Mouse (Mus musculus) Muller cell, postnatal 12 days (primary cell): ENCODE data around the gene Rbm46.
A peak's percentile ranks its signal among the peaks of the same experiment; 100 is the strongest.

Source experiments
- DNase-seq: peaks from one replicate; pipeline ENCODE4 v3.0.0-alpha.2; 2015; ENCODE audit errors: inconsistent ontology term

The Rbm46 gene

DNA sequence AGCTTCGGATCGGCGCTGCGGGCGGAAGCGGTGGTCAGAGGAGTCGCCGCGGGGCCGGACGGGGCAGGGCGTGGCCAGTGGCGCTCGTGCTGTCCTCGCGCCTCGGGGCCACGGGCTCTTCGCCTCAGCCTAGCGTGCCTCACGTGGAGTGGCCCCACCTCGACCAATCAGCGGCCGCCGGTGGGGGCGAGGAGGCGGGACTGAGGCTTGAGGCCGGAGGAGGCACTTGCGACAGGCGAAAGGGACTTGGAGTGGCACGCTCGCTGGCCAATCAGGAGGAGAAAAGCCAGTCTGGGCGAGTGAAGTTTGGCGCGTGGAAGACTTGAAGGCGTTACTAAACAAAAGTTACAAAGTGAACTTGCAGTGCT, at the start of gene Rbm46:
Rbm46 (minus strand) TSS at position 112 of the 368 bp plus-strand sequence.
- DNase-seq, result peak; percentile 94

DNA sequence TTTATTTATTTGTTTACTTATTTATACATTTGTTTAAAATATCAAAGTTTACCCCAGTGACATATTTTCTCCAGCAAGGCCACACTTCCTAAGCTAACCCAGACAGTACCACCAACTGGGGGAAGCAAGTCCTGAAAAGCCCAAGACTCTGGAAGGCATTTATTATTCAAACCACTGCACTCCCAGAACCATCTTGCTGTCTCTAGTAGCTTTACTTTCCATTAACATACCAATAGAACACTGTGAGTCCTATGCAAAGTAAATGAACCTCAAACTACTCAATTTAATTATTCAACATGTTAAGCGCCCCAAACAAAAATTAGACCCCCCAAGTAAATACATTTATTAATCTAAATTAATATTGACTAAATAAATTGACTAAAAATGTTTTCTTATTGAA, 39.3 kb upstream of the Rbm46 start:
- DNase-seq, result no peak

DNA sequence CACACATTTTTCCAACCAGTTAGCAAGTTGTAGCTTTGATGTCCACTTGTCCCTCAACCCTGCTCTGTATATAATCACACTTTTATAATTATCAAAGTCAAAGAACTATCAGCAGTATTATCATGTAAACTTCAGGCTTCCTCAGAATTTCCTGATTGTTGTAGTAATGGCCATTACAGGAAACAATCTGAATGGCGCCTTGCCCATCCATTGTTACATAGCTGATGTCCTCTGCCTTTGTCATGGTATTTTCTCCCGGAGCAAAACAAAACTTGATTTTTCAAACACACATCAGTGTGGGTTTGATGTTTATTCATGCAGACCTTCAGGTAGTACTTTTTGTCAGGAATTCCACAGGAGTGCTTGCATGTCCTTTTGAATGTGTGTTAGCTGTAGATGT, 32.4 kb upstream of the Rbm46 start:
- no peak for DNase-seq

DNA sequence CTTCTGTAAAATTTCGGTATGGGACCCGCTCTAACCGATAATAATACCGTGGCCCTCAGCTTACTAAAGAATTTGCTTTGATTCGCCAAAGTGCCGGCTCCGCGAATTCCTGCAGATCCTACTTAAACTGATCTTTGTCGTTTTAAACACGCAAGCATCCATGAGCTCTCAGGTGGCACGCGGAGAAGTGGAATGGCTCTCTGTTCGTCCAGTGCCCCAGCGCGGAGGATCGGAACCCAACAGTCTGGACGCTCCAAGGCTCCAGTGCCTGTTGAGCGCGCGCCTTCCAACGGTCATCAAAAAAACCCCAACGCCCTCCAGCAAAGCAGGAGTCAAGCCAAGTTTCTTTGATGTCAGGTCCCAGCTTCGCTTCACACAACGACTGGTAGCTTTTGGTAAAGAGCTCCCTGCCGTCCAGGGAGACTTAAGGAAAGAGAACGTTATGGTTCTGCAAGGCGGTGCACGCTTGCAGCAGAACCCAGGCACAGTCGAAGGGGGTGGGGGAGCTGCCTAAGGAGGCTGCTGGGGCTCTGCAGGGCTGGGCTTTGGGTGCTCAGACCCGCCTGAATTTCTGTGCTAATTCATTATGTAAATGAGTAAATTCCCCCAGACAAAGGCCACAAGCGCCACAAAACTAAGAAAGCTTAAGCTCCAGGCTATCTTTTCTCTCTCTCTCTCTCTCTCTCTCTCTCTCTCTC, 28.1 kb upstream of the Rbm46 start:
- peak; percentile 11 for DNase-seq

DNA sequence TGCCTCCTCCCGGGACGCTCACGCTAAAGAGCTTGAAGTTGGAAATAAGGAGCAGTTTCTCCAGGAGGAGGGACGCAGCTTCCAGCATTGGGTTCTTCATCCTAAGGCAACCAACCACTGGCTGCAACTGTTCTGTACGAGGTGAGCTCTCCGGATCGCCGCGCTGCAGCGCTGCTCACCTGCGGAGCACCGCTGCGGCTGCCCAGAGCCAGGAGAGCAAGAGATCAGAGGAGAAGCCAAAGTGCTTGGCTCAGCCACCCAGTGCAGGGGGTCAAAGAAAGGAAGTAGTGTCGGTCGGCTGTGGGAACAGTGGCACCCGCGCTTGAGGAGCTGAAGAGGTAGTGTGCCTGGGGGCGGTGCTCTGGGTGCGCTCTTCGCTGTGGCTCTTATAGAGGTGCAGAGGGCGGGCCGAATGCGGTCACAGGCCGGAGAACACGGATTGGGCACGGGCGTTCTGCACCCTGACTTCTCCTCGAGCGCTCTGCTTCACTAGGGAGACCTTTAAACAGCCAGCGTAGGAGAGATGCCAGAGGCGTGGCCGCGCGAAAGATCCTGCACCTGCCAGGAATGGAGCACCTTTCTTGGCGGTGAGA, 27.4 kb upstream of the Rbm46 start, which contains the start of gene Lrat:
Lrat (minus strand) TSS at position 361 of the 593 bp plus-strand sequence.
- DNase-seq, result peak; percentile 42

DNA sequence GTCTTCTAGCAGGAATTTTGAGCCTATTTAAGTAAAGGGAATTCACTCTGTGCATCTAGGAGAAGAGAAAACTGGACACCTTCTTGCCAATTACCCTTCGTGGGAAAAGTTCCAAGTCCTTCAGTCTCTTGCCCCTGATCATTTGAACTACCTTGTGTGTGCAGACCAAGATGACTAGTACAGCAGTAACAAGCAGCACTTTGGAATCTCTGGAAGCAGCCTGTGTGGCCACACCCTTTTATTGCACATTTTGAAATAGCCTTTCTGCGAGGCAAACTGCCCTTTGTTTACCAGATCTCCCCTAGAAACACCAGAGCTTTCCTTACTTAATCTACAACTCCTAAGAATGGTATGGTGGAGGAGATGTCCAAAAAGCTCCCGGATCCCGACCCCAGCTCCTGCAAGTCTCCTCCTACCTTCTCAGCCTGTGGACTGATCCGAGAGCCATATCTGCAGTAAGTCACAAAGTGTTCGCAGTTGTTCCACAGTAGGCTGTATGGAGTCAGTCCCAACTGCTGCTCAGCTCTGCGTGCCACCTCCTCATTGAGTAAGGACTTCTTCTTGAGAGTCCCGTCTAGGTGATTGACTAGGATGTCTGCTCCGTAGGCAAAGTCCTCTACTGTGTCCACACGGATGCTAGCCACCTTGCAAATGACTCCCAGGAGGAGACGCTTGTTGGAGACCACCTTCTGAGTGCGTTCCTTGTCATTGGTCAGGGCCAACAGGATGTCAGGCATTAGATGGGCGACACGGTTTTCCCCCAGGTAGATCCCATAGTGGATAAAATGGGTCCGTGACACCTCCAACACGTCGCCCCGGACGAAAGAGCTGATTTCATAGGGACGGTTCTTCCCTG, 26.7 kb upstream of the Rbm46 start:
- DNase-seq, result no peak

DNA sequence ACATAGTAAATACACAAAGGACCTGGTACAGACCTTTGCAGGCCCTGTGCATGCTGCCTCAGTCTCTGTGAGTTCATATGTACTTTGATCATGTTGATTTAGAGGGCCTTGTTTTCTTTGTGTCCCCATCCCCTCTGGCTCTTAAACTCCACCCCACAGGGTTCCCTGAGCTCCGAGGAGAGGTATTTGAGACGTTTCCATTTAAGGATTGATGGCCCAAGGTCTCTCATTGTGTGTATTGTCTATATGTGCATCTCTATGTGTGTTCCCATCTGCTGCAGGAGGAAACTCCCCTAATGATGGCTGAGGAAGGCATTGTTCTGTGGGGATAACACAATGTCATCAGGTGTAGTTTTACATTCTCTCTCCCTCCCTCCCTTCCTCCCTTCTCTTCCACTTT, 12.6 kb upstream of the Rbm46 start:
- DNase-seq, result no peak

DNA sequence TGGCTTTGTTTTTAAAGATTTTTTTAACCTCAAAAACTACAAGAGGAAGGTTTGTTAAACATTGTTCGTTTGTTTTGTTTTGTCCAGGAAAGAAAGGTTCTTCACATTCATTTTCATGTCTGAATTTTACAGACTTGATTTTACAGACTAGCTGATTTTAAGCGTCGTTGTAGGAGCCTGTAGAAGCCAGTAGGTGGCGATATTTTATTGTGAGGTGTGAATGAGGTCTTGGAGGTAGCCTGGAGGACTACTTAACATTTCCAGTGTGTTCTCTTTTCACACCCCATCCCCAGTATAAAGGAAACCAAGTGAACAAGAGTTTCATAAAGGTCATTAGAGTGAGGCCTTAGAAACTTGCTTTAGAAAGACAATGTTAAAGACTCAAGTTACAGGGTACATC, 975 bp upstream of the Rbm46 start:
- peak; percentile 22 for DNase-seq

DNA sequence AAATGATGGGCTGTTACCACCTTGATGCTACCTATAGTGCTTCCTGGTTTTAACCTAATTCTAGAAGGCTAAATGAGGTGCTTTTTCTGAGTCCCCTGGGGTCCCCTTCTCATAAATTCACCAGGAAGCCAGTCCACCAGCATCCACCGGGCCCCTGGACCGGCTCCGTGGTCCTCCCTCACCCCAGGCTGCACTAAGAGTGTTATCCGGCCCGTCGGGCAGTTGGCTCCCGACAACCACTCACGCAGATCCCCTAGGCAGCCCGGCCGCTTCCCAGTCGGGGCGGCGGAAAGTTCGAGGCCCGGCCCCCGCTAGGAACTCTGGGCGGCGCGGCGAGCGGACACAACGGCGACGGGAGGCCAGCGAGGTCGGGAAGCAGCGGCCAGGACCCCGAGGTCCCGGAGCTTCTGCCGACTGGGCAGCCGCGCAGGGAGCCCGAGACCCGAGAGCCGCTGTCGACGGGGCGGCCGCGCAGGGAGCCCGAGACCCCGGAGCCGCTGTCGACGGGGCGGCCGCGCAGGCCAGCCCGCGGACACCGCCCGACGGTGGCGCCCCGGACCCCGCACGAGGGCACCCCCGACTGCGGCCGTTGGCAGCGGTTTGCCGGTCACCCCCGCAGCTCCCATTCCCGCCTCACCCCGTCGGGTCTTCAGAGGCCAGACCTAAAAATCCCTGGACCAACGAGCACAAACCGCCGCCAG, 462 bp downstream of the Rbm46 start:
- DNase-seq, result no peak

DNA sequence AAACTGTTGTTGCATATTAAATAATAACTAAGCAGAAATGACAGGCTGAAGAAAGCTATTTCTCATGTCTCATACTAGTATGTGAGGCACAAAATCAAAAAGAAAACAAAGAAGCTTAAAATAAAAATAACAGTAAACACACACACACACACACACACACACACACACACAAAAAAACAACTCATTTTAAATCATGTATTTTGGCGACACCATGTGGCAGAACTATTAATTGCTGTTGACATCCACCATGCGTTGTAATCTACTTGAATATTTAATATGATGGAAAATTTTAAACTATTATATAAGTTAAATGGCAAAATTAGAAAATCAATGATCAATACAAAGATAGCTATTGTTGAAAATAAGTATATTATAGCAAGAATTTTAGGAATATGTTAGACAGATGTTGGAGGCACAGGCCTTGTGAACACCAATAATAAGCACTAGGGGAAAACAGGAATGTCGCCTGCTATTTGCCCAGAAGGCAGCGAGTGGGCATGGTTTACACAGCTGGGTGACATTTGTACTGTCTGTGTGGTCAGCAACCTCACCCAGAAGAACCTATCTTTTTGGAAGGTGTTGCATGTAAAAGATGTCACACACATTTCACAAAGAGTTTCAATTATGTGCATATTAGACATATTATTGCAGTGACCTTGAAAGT, 18.7 kb downstream of the Rbm46 start:
- peak; percentile 49 for DNase-seq

DNA sequence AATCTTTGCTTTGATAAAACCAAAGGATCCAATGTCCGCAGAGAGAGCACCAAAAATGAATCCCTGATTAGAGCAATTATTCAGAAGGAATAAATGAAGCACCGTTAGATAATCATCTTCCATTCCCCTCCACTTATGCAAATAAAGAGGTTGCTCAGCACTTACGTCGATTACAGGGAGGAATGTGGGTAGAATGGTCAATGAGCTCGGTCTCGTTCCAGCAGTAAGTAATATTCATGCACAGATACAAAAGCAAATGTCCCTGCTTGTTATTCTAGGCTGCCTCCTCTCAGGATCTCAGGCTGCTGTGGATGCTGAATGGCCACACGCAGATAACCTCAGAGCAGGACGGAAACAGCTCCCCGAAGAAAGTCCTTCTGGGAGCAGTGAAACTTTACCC, 51.1 kb downstream of the Rbm46 start:
- DNase-seq, result no peak

DNA sequence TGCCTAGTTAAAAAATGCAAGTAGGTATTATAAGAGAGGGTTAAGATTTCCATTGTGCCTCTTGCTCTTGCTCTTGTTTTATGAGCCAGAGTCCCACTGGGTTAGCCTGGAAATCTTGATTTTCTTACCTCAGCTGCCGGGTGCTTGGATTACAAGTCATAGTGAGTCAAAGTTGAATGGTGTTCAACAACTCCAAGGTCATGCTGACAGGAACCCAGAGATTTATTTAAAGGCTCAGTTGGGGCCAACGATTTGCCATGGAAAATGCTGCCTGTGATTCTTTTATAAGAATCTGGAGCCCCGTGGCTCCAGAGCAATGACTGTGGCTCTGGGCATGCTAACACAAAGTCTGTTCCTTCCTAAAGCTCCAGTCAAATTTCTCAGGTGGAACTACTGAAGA, 64.4 kb downstream of the Rbm46 start:
- no peak for DNase-seq

DNA sequence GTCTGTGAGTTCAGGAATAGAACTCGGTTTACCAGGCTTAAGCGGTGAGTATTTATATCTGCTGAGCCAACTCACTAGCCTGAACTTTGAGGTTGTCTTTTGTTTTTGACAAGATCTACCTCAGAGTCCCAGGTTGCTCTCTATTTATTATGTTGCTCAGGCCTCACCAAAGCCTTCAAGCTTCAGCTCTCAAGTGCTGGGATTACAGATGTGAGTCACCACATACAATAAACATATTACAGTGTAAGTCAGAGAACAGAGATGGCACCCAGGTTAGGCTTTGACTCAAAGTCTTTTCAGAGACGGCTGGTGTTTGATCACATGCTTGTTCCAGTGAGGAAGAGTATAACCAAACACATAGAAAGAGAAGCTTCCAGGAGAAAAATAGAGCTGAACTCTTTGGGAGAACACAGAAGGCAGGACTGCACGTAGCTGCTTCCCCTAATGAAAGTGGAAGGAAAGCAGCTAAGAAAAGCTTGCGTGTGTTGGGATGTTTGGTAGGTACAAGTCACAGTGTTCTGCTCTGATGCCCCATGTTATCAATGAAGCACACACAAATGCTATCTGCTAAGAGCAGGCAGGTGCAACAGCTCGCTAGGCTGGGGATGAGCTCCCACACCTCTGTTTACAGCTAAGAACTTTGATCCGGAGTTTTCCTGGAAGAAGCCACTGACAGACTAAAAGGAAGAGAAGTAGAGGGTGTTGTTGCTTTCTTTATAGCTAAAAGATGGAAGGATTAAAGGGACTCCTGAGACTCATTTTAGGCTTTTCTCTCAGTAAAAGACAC, 65.8 kb downstream of the Rbm46 start:
- DNase-seq, result no peak

DNA sequence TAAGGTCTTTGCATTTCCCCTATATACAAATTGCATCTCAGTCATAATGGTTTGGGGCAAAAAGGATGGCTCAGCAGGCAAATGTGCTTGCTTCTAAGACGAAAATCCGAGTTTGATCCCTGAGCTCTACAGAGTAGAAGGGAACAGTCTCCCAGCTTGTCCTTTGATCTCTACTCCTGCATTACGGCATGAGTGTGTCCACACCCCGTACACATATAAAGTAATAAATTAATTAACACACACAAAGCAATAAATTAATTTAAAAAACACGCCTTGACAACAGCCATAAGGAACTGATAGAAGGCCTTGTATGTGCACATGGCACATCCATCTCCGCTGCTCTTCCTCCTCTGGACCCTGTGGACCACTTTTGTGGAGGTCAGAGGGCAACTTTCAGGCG, 66.5 kb downstream of the Rbm46 start:
- no peak for DNase-seq

DNA sequence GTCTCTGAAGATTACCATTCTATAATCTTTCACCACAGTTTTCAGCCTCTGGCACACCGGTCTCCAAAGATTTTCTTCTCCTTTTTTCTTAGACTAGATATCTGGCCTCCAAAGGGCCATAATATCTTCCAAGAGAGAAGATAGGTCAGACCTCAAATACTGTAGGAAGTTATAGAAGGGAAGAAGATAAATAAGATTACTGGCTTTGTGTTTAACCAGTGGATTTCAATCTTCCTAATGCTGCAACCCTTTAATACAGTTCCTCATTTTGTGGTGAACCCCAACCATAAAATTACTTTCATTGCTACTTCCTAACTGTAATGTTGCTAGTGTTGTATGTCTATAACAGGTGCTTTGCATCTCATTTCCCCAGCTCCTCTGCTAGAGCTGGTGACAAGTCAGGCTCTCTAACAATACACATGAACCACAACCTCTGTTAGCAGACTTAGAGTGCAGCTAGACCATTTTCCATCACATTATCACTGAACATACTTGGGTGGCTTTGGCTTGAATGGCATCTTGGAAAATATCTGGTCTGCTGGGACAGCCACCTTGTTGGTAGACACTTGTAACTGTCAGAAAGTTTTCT, 67.9 kb downstream of the Rbm46 start:
- no peak for DNase-seq

DNA sequence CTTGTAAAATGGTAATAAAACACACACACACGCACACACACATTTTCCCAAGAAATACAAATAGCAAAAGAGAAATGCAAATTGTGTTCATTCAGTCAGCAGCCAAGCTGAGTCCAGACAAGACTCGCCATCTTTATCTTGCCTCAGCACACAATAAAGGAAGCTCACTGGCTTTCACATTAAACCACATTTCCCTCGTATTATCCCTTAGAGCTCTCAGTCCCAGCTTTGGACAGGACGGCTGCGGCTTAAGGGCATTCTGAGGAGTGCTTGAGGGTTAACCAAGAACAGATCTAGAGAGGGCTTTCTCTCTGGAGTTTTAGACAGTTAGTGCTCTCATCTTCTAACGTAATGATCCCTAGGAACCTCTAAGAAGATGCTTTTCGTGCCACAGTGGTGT, 71.0 kb downstream of the Rbm46 start:
- DNase-seq, result no peak

DNA sequence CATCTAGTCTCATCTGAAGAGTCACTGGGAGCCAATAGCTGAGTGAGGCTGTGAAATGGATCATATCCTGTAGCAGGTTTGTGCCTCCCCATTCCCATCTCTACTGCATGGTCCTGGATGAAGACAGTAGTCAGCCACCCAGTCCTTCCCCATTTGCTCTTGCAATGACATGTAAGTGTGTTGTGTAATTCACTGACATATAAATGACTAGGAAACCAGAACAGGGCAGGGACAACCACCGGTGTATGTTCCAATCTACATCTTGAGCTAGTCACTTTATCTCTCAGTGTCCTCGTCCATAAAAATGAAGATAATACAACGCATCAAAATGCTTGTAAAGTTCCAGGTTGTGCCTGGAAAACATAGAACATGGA, 75.8 kb downstream of the Rbm46 start:
- no peak for DNase-seq

DNA sequence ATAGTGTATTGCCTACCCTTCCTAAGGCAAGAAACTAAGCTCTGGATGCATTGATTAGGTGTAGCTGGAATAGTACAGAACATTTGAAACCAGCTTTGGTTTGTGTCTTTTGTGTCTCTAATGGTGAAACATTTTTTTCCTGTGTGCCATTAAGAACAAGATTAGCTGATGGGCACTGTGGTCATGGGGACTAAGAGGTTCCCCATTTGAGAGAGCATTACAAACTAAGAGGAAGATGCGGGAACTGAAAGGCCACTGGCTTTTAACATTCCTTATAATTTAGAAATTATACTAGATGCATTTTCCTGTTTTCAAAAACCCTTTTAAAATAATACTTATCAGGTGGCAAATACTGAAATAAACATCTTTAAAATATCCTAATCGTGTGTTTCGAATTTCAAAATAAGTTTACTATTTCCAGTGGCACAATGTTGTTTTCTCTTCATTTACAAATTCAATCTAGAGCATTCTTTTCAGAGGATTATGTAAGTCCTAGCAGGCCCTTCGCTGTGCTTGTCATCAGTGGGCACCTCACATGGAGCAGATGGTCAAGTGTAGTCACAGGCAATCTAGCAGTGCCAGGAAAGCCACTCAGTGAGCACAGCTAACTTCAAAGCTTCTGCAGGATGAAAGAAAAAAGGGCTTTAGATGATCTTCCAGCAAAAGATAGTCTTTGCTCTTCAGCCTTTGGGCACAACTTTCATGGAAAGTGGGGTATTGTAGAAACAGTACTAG, 76.4 kb downstream of the Rbm46 start:
- DNase-seq, result no peak

DNA sequence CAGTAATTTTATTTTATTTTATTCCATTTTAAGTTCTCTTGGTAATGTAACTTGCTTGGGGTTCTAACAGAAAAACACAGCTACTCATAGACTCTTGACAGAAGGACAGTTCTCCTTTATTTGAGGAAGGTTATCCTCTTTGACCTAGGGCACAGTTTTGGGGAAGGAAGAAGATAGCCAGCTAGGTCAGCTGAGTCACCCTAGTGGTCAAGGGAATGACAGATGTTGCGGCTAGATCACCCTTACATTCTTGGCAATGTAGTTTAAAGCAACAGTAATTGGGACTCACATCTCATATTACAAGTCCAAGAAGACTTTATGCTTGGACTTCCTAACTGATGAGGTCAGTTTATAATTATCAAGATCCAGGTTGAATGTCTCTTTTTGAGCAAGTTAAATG, 82.6 kb downstream of the Rbm46 start:
- no peak for DNase-seq

DNA sequence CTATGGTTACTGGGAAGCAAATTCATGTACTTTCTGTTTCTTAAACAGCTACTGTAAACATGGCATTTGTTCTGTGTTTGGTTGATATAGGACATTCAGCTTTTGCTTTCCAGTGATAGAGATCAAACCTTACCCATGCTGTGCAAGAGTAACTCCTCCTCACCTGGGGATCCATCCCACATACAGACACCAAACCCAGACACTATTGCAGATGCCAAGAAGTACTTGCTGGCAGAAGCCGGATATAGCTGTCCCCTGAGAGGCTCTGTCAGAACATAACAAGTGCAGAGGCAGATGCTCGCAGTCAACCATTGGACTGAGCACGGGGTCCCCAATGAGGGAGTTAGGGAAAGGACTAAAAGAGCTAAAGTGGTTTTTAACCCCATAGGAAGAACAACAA, 84.6 kb downstream of the Rbm46 start:
- DNase-seq, result no peak
